Mouse (Mus musculus): Measurements from ENCODE around the gene Wwp2. TPM values are rescaled to one million over a fixed set of nuclear protein-coding genes. Genes with fewer than 3 reads are reported as not detected.
A peak's percentile ranks its signal among the peaks of the same experiment; 100 is the strongest.

Gene Wwp2
- polyA plus RNA-seq, 1 experiment from 2014 or later: 44.8 TPM

DNA sequence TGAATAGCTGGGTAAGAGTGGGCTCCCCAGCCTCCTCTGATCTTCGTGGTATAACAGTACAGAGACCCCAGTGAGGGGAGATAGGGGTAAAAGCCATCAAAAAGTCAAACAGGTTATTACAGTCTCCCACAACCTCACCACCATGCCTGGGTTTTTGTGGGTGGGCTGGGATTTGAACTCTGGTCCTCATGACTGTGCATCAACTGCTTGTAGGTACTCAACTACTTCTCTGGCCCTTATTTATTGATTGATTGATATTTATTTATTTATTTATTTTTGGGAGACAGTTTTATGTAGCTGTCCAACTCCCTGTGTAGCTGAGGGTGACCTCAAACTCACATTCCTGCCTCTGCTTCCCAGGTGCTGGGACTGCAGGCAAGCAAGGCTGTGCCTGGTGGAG lies 161.6 kb downstream of the Wwp2 start:
- 67% methylated on average over 1 of the region's 1 CpGs for WGBS

DNA sequence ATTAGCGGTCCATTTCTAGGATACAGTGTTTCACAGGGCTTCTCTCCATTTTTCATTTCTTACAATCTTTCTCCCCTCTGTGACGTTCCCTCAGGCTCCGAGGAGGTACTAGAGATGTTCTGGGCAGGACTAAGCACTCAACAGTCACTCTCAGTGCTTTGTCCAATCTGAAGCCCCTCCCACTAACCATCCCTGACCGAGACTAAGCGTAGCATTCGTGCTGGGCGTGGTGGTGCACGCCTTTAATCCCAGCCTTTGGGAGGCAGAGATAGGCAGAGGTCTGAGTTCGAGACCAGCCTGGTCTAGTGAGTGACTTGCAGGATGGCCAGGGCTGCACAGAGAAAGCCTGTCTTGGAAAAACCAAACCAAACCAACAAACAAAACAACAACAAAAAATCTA lies 163.5 kb downstream of the Wwp2 start:
- no peak for ATAC-seq (ENCODE audit: low FRiP score, low TSS enrichment)
- Histone ChIP-seq H3K36me3 (ENCODE audit: insufficient read depth, low read length) (no peaks in the 10 kb centered on the region), H3K9me3 (ENCODE audit: low read length) (no peaks in the 10 kb centered on the region), H3K4me1 (ENCODE audit: insufficient read depth, low read length) (no peaks in the 10 kb centered on the region), H3K27ac (ENCODE audit: low read length) (no peak overlapping the region), H3K4me2 (replicated peaks; ENCODE audit: low read depth, low read length) (no peak overlapping the region), H3K9ac (replicated peaks; ENCODE audit: low read length) (no peak overlapping the region), H3K4me3 (ENCODE audit: low read length) (no peak overlapping the region), H3K27me3 (ENCODE audit: insufficient read depth, low read length) (peaks cover 8% of the 10 kb centered on the region; the same call in 1 of the 2 replicates)
- WGBS: 96% methylated on average over 9 of the region's 9 CpGs

More for the DNA sequence above, 161.6 kb downstream of the Wwp2 start:
- H3K4me3 ChIP-seq (ENCODE audit: low read length): no peak overlapping the region
- H3K4me1 ChIP-seq (ENCODE audit: insufficient read depth, low read length): no peaks in the 10 kb centered on the region
- H3K27me3 ChIP-seq (ENCODE audit: insufficient read depth, low read length): no peaks in the 10 kb centered on the region
- no peaks in the 10 kb centered on the region for H3K9me3 ChIP-seq (ENCODE audit: low read length)
- H3K9ac ChIP-seq (replicated peaks; ENCODE audit: low read length): no peak overlapping the region
- no peaks in the 10 kb centered on the region for H3K36me3 ChIP-seq (ENCODE audit: insufficient read depth, low read length)
- no peak for ATAC-seq (ENCODE audit: low FRiP score, low TSS enrichment)
- no peak overlapping the region for H3K4me2 ChIP-seq (replicated peaks; ENCODE audit: low read depth, low read length)
- no peak overlapping the region for H3K27ac ChIP-seq (ENCODE audit: low read length)

DNA sequence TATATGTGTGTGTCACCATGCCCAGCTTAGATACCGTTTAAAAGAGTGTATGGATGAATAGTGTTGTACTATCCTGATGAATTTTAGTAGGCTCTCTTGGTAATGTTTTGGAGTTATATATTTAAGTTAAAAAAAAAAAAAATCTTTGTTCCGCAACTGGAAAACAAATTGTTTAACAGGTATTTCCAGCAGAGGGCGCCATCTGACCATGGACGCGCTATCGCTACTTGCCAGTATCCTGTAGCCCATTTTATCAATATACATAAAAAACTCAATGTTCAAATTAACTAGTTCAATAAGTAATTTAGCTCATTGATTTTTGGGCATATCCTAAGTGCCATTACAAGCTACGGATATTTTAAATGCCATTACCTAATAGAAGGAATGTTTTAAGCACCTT lies 166.9 kb downstream of the Wwp2 start:
- Histone ChIP-seq H3K27me3 (ENCODE audit: insufficient read depth, low read length) (peaks cover 8% of the 10 kb centered on the region; the same call in 1 of the 2 replicates), H3K27ac (ENCODE audit: low read length) (no peak overlapping the region), H3K4me2 (replicated peaks; ENCODE audit: low read depth, low read length) (no peak overlapping the region), H3K4me3 (ENCODE audit: low read length) (no peak overlapping the region), H3K4me1 (ENCODE audit: insufficient read depth, low read length) (0 out of 2 replicates have a peak, but pooled peaks cover 2% of the 10 kb centered on the region), H3K9ac (replicated peaks; ENCODE audit: low read length) (no peak overlapping the region), H3K9me3 (ENCODE audit: low read length) (no peaks in the 10 kb centered on the region), H3K36me3 (ENCODE audit: insufficient read depth, low read length) (no peaks in the 10 kb centered on the region)
- ATAC-seq (ENCODE audit: low FRiP score, low TSS enrichment): no peak
- 4% methylated on average over 7 of the region's 7 CpGs for WGBS

MicroRNAs within 50 kb of the gene (microRNA counts, 519-probe panel; counts per million panel counts)
- microRNA mmu-miR-140: 3,544 counts per million, percentile 81 among the panel's probes with 10 or more counts

Small RNA genes lying within 50 kb of the gene (microRNA-seq; reads per million reads assigned to microRNA genes)
- 2,382 reads per million, percentile 86 among the genes with 10 or more reads in this experiment for gene Mir140

Other genes starting within 250 kb of the Wwp2 start
- gene Nfat5, start 142.9 kb upstream of the Wwp2 start, polyA plus RNA-seq (2015; fragmentation: Nextera tagmentation; extraction: Ambion mirVana): 21.0 and 28.9 TPM in 2 replicates
- 11.1 and 12.6 TPM in 2 replicates for gene Nqo1, start 33.2 kb upstream of the Wwp2 start, polyA plus RNA-seq (2015; fragmentation: Nextera tagmentation; extraction: Ambion mirVana)
- gene Nob1, start 11.3 kb upstream of the Wwp2 start, polyA plus RNA-seq (2015; fragmentation: Nextera tagmentation; extraction: Ambion mirVana): 88.5 and 88.7 TPM in 2 replicates
- gene Psmd7, start 152.1 kb downstream of the Wwp2 start, polyA plus RNA-seq (2015; fragmentation: Nextera tagmentation; extraction: Ambion mirVana): 237 and 246 TPM in 2 replicates

Data from kidney, embryonic 16.5 days (tissue).